Mouse (Mus musculus): ENCODE results near the gene 4933427D14Rik. TPM values are rescaled to one million over a fixed set of nuclear protein-coding genes. Genes with fewer than 3 reads are reported as not detected.

The 4933427D14Rik gene
- total RNA-seq (2015; ENCODE audit: low replicate concordance) (13.0 and 15.9 TPM in 2 replicates), total RNA-seq (2017; ENCODE audit: low replicate concordance) (8.1 and 21.0 TPM in 2 replicates)

DNA sequence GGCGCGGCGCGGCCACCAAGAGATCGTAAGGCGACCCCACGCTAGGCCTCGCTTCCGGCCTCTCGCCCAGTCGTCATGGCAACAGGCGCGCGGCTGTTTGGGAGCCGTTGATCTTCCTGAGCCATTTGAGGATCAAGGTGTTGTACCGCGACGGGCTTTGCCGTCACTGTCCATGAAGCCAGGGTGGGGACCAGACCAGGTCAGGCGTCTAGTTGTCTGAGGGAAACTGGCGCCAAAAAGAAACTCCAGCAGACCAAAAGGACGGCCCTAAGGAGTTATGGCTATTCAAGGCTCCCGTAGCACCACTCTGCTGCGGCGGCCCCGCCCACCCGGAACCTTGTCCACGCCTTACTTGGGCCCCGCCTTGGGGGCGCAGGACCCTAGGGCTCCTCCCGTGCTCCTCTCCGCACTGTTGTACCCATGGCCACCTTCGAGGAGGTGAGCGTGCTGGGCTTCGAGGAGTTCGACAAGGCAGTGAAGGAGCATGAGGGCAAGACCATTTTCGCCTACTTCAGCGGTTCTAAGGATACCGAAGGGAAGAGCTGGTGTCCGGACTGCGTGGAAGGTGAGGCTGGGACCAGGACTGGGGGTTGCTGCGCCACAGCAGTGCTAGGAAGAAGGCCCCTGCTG, at the start of gene 4933427D14Rik, which contains the start of gene Txndc17:
Gene 4933427D14Rik, minus strand, starts transcription at position 256 of the 630 bp plus-strand sequence.
Gene Txndc17, plus strand, starts transcription at position 344 of the 630 bp plus-strand sequence.
- peak; percentile 91 for ATAC-seq (replicated peaks; ENCODE audit: low FRiP score, poor library complexity, severe bottlenecking)

DNA sequence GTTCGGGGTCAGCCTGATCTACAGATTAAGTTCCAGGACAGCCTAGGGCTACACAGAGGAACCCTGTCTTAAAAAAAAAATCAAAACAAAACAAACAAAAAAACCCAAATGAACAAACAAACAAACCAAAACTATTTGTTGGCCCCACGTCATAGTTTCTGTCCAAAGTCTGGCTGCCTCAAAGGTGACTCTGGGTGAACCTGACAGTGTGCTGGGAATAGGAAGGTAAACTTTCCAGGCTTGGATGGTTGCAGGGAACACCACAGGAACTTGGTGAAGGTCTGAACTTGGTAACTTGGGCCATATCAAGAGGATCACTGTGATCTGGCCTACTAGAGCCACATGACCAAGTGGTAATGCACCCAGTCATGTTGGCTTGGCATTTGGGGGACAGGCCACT, 49.2 kb upstream of the 4933427D14Rik start:
- no peak for ATAC-seq (replicated peaks; ENCODE audit: low FRiP score, poor library complexity, severe bottlenecking)

DNA sequence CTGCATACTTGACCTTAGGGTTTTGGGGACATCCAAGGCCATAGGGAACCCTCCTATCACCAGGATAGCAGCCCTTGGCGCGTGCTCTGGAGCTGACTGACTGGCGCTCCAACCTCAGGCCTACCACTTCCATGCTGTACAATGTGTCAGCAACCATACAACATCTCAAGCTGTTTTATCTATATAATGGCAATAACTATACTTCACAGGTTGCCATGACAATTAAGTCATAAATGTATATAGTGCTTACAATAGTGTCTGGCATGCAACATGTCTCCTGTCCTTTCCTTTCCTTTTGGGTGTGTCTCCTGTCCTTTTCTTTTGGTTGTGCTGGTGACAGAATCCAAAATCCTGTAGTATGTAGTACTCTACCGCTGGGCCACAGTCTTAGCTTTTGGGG, 48.4 kb upstream of the 4933427D14Rik start:
- ATAC-seq (replicated peaks; ENCODE audit: low FRiP score, poor library complexity, severe bottlenecking), result no peak

DNA sequence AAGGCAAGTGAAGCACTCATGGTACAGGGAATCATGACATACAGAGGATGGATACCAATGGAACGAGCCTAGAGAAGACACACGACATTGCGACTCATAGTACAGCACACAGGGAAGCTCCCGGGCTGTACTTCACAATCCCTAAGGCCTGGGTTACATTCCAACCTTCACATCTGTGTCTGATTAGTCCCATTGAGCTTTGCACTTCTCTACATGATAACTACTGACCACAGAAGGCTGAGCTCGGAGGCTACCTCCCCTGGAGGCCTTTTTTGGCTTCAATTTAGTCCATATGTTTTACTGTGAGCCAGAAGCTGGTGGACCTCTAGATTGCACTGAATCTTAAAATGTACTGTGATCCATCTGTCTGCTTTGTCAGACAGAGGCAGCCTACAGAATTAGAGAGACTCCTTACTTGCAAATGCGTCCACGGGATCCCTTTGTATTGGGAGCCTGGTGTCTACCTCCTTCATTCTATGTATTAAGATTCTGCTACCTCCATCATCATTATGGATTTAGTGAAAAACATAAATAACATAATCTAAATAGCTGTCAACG, 38.0 kb upstream of the 4933427D14Rik start:
- ATAC-seq (replicated peaks; ENCODE audit: low FRiP score, poor library complexity, severe bottlenecking), result no peak

DNA sequence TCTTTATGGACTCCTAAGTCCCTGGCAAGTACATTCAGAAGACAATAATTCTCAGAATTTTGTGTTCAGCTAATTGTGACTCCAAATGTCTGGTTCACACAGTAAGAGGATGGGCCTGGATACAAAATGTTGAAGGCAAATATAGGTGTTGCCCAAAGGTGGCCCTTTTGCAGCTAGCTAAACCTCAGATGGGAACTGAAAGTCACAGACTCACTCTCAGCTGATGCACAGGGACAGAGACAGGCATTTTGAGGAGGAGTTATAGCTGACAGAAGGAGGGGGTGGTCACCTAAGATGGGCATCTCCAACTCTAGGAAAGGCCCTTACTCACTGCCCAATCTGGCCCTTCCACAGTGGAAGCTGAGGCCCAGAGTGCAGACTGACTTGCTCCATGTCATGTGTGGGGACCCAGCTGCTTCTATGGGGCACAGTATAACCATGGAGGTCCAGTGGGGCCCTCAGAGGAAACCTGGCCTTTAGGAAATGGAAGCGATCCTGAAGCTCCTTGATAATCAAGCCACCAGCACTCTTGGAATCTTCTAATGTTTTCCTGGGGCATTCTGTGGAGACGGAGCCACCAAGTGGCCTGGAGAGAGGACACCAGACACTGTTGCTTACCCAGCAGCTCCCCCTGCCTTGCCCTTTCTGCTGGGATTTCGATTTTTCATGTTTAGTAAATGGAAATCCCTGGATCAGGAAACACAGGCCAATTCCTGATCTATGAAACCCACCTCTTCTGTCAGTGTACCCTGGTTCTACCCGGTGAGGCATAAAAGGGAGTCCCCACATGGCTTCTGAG, 33.0 kb upstream of the 4933427D14Rik start:
- no peak for ATAC-seq (replicated peaks; ENCODE audit: low FRiP score, poor library complexity, severe bottlenecking)

DNA sequence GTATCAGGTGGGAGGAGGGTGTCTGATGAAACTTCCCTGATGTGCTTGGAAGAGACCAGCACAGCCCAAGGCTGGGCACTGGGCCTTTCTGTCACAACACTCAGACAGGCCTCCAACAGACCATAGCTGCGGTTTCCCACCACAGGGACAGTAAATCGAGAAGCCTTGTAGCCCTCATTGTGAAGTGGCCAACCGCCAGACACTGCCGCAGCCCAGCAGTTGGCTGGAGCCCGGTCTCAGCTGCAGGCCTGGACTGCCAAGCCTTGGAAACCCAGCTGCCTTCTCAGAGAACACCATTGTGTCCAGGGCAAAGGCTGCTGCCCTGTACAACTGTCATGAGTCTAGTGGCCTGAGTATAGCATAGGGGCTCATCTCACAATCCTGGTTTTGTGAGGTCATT, 26.8 kb upstream of the 4933427D14Rik start:
- ATAC-seq (replicated peaks; ENCODE audit: low FRiP score, poor library complexity, severe bottlenecking), result no peak

DNA sequence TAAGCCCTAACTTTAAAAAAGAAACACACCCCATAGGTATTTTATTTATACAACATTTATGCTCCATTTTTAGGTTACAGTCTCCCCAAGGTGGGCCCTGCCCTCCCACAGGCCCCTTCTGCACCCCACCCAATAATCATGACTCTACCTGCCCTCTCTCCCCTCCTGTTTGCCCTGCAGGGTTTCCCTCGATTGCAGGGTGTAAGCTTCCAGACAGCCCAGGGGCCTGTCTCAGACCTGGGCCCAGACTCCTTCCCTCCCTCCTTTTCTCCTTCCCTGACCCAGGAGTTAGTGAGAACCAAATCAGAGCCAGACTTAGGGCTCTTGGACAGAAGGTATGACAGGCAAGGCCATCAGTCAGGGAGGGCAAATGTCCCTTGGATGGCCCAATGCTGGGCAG, 25.7 kb upstream of the 4933427D14Rik start:
- no peak for ATAC-seq (replicated peaks; ENCODE audit: low FRiP score, poor library complexity, severe bottlenecking)

DNA sequence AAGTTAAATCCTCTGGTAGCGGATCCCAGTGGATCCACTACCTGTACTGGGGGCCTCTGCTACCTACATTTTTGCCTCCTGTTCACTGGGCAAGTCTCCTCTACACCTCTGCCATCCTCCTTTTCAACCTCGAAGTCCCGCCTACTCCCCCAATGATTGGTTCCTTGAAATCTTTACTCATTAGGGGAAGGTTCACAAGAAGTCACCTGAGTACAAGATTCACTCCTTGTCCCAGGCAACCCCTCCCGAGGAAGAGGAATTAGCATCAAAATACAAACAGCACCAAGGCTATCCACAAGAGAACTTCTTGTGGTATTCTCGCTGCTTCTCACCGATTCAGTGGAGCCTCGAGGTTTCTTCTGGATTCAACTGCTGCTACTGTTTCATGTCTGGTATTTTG, 24.8 kb upstream of the 4933427D14Rik start:
- ATAC-seq (replicated peaks; ENCODE audit: low FRiP score, poor library complexity, severe bottlenecking), result no peak

DNA sequence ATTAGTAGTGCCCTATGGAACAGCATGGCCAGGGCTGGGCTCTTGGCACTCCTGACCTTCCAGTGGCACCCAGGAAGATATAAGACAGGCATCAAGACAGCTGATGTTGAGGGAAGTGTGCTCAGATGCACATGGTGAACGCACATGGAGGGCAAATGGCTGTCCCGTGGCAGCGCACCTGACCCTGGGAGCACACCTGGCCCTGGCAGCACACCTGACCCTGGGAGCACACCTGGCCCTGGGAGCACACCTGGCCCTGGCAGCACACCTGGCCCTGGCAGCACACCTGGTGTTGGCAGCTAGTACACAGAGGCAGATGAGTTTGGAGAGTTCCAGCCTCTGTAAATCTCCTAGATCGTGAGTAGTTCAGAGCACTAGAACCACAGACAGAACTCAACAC, 21.3 kb upstream of the 4933427D14Rik start:
- ATAC-seq (replicated peaks; ENCODE audit: low FRiP score, poor library complexity, severe bottlenecking), result no peak

DNA sequence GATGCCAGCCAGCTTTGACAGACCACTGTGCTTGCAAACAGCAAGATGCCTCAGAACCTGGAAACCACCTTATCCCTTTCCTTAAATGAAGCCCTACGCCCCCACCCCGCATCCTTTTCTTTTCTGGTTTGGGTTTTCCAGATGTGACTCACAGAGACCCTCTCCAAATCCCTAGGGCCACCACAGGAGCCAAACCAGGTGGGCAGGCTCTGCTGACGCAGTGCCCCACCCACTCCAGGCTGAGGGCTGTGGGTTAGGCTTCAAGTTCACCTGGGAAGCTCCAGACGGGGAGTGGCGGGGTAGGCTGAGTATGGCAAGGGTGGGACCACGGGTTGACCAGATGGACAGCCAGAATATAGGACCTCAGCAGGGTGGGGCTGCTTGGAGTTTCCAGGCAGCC, 19.6 kb upstream of the 4933427D14Rik start:
- no peak for ATAC-seq (replicated peaks; ENCODE audit: low FRiP score, poor library complexity, severe bottlenecking)

DNA sequence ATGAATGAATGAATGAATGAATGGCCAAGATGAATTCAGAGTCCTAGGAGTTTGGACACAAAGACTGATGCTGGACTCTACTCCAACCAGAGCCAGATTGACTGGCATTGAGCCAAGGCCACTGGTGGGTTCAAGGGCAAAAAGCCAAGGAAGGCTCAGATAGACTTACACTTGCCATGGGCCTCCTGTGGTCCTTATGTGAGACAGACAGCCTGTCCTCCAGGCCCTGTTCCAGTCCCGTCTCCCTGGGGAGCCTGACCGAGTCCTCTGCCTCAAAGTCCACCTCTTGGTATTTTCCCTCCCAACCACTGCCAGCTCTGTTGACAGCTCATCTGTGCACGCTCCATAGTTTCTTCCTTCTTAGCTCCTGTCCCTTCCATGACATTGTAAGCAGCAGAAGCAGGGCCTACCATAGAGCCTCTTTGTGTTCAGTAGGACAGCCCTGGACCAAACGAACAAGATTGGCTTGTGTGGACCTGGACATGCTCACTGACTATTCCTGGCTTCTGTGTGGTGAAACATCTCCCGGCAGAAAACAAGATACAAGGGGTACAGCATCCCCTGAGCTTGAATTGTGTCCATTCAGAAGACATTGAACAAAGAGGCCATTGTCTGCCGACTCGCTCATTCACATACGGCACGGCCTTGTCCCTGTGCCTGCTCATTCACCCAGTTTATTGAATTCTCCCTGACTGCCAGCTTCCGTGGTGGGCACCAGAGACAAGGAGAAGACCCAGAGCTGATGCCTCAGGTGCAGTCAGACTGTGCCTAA, 18.9 kb upstream of the 4933427D14Rik start:
- ATAC-seq (replicated peaks; ENCODE audit: low FRiP score, poor library complexity, severe bottlenecking), result no peak

DNA sequence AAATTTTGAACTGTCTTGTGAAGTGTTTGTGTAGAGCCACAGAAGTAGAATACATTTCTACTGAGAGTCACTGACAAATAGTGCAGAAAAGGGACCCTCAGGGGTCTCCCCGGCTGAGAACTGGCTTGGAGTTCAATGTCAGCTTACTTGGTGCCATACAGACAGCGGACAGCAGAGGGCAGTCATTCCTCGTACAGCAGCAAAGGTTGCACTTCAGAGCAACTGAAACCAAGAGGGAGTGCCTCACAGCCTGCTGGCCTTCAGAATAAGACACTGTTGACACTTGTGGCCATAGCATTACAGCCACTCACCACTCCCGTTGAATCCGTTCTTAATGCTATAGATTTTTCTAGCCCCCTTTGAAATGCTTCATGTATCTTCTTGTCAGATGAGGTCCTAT, 17.6 kb upstream of the 4933427D14Rik start:
- no peak for ATAC-seq (replicated peaks; ENCODE audit: low FRiP score, poor library complexity, severe bottlenecking)

DNA sequence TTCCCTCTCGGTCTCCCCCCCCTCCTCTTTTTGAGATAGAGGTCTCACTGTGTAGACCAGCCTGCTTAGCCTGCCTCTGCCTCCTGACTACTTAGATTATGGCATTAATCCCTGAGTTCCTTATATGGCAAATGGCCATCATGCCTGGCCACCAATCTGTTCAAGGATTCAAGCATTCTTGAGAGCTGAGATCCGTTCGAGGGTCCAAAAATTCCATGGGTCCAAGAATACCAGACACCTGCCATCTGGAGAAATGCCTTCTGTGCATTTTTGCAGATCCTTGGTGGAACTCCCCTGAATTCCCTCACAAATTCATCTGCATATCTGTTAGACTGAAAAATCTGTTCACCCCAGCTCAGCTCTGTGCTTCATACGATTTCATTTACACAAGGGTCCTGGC, 16.2 kb upstream of the 4933427D14Rik start:
- ATAC-seq (replicated peaks; ENCODE audit: low FRiP score, poor library complexity, severe bottlenecking), result no peak

DNA sequence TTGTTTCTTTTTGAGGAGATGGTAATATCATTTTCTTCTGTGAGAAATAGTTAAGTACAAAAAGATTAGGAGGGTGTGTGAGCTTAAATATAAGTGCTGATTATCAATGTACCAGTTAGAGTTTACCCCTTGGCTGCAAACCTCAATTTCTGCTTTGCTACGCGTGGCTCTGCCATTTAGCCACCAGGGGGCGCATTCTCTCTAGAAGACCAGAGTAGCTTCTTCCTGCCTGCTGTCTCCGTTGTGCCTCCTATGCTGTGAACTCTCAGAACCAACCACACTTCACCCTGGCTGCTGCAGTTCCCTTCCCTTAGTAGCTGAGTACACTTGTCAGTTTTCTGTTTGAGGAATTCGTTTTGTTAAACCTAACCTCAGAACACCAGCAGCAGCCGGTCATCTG, 14.0 kb upstream of the 4933427D14Rik start:
- peak; percentile 71 for ATAC-seq (replicated peaks; ENCODE audit: low FRiP score, poor library complexity, severe bottlenecking)

DNA sequence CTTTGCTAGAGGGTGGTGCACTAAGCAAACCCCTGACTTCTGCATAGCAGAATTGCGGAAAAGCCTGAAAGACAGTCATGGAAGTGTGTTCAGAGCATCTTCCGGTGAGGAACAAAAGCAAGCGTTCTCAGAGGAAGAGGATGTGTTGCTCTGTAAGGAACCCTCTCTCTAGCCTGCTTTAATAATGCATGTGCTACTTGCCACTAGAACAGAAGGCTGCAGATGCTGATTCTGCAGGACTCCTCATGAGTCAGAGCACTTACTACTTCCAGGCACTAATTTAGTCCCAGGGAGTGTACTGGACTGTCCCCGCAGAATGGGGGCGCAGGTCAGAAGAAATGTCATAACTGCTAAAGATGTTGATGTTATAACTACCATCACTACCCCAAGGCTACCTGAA, 9.9 kb upstream of the 4933427D14Rik start:
- ATAC-seq (replicated peaks; ENCODE audit: low FRiP score, poor library complexity, severe bottlenecking), result no peak

DNA sequence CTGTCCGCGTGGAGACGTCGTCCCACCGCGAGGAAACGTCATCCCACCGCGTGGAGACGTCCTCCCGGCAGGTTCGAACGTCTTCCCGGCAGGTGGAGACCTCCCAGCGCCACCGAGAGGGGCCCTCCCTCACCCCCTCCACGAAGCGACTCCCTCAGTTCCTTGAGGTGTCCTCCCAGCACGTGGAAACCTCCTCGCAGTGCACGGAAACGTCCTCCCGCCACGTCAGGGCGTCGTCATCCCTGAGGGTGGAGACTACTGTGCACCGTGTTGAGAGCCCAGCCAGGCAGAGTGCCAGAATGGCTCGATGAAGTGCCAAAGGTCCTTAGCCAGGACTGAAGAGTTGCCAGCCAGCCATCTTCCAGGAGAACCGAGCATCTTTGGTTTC, 8.1 kb upstream of the 4933427D14Rik start, which contains the start of gene Med31:
Gene Med31, minus strand, starts transcription at position 183 of the 388 bp plus-strand sequence.
- peak; percentile 86 for ATAC-seq (replicated peaks; ENCODE audit: low FRiP score, poor library complexity, severe bottlenecking)

DNA sequence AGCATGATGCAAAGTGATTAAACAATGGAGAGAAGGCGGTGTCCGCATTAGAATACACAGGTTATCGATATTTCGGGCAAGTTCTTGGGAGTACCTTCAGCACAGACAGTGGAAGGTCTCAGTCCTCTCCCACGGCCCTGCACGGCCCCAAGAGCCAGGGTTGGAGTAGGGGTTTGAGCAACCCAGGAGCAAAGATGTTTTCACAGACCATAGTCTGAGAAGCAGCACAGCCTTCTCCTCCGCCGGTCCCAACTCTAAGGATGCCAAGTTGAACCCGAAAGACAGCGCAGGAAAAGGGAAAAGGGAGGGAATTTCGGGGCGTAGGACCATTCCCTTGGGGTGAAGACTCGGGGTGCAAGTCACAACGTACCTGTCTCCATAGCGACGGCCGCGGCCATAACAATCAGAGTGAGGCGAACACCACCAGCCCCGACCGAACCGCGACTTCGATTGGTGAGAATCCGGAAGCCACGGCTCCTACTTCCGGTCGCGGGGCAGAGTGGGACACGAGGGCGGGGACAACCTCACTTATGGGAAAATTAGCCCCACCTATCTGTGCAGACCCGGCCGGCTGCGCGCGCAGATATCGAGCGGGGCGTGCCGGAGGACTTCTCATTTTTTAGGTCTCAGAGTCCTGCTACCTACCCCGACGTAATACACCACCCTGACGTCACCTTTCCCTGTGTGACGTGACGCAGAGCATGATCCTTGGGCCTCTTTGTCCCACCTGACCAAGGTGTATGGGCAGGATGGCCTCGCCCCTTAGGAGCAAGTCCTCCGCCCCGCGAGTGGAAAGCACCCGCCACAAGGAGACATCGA, 7.5 kb upstream of the 4933427D14Rik start:
- ATAC-seq (replicated peaks; ENCODE audit: low FRiP score, poor library complexity, severe bottlenecking), result peak; percentile 97

DNA sequence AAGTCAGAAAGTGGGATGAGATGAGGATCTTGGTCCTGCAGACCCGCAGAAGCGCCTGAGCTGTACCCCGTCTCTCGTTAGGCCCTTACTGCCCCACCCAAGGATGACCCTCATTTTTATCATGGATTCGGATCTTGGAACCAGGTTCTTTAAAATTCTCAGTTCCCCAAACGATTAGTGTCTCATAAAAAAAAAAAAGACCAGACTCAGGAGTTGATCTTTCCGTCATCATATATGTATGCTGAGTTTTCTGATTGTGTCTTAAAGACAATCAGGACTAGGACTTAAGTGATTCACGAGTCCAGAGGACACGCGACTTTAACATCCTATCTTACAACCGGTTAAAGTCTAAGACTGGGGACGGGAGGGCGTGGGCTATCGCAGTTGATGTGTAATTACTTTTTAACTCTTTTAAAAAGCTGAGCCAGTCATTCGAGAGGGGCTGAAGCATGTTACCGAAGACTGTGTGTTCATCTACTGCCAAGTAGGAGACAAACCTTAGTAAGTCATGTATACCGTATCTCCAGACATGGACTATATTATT, 647 bp upstream of the 4933427D14Rik start:
- no peak for ATAC-seq (replicated peaks; ENCODE audit: low FRiP score, poor library complexity, severe bottlenecking)
